Mouse (Mus musculus): ENCODE results near the gene Pomgnt1. TPM values are rescaled to one million over a fixed set of nuclear protein-coding genes. Genes with fewer than 3 reads are reported as not detected.

Gene Pomgnt1
- polyA plus RNA-seq, 1 experiment from 2014 or later: 69.0 TPM

Other genes with a start within 250 kb of the Pomgnt1 start
- gene Kncn, start 239.4 kb upstream of the Pomgnt1 start, polyA plus RNA-seq (2015; fragmentation: Nextera tagmentation; extraction: Ambion mirVana): not detected in 2 replicates
- gene 6430628N08Rik, start 233.2 kb upstream of the Pomgnt1 start, polyA plus RNA-seq (2015; fragmentation: Nextera tagmentation; extraction: Ambion mirVana): not detected in 2 replicates
- gene Dmbx1, start 183.9 kb upstream of the Pomgnt1 start, polyA plus RNA-seq (2015; fragmentation: Nextera tagmentation; extraction: Ambion mirVana): 0.18 TPM in 1 of 2 replicates, not detected in the other
- 0.61 and 0.75 TPM in 2 replicates for gene Faah, start 105.9 kb upstream of the Pomgnt1 start, polyA plus RNA-seq (2015; fragmentation: Nextera tagmentation; extraction: Ambion mirVana)
- 19.8 and 20.0 TPM in 2 replicates for gene Nsun4, start 70.0 kb upstream of the Pomgnt1 start, polyA plus RNA-seq (2015; fragmentation: Nextera tagmentation; extraction: Ambion mirVana)
- 456 and 481 TPM in 2 replicates for gene Uqcrh, start 48.8 kb upstream of the Pomgnt1 start, polyA plus RNA-seq (2015; fragmentation: Nextera tagmentation; extraction: Ambion mirVana)
- 83.1 and 86.8 TPM in 2 replicates for gene Lrrc41, start 48.6 kb upstream of the Pomgnt1 start, polyA plus RNA-seq (2015; fragmentation: Nextera tagmentation; extraction: Ambion mirVana)
- 38.0 TPM in 2 replicates for gene Rad54l, start 150 bp upstream of the Pomgnt1 start, polyA plus RNA-seq (2015; fragmentation: Nextera tagmentation; extraction: Ambion mirVana)
- 2.3 and 2.6 TPM in 2 replicates for gene Lurap1, start 27.5 kb downstream of the Pomgnt1 start, polyA plus RNA-seq (2015; fragmentation: Nextera tagmentation; extraction: Ambion mirVana)
- 0.10 TPM in 1 of 2 replicates, not detected in the other for gene Tspan1, start 43.8 kb downstream of the Pomgnt1 start, polyA plus RNA-seq (2015; fragmentation: Nextera tagmentation; extraction: Ambion mirVana)
- gene 1700042G07Rik, start 49.5 kb downstream of the Pomgnt1 start, polyA plus RNA-seq (2015; fragmentation: Nextera tagmentation; extraction: Ambion mirVana): not detected in 2 replicates
- not detected in 2 replicates for gene Gm49337, start 49.5 kb downstream of the Pomgnt1 start, polyA plus RNA-seq (2015; fragmentation: Nextera tagmentation; extraction: Ambion mirVana)
- 25.3 and 27.9 TPM in 2 replicates for gene Pik3r3, start 97.8 kb downstream of the Pomgnt1 start, polyA plus RNA-seq (2015; fragmentation: Nextera tagmentation; extraction: Ambion mirVana)

All from limb, embryonic 13.5 days (tissue).